Mouse (Mus musculus): ENCODE measurements at regions not wholly inside any gene's neighbourhood (a gene's known extent, or its start where the extent isn't known, plus 50 kb on each side); places are given as distances from the start of the nearest gene placed in this dataset.

- no peak for TF ChIP-seq CTCF (IDR thresholded peaks at IDR 0.05; ENCODE audit: extremely low read depth, insufficient read depth, low read length)
- no peak for TF ChIP-seq POLR2A (IDR thresholded peaks at IDR 0.05; ENCODE audit: extremely low read depth, insufficient read depth, low read length)
Measured at GRCm38 (mm10) chr5:41994307-41994706, 73.5 kb upstream of the Gm16223 start.
